Mouse (Mus musculus): ENCODE measurements around the gene Faim2. TPM values are rescaled to one million over a fixed set of nuclear protein-coding genes. Genes with fewer than 3 reads are reported as not detected.

The Faim2 gene
- total RNA-seq, 2 experiments from 2014 or later, result 0.11 TPM; not detected in 1

Other genes with a start within 250 kb of the Faim2 start
- 10 to 100 TPM; 20.2 to 20.7 TPM for gene Prpf40b, start 233.1 kb downstream of the Faim2 start, total RNA-seq (2021)
- not detected for gene Fam186b, start 232.3 kb downstream of the Faim2 start, total RNA-seq (2021)
- 10 to 100 TPM; 20.1 to 21.1 TPM for gene Fmnl3, start 157.7 kb downstream of the Faim2 start, total RNA-seq (2021)
- 100 to 1,000 TPM; 207 to 215 TPM for gene Tmbim6, start 135.3 kb downstream of the Faim2 start, total RNA-seq (2021)
- gene Nckap5l, start 70.4 kb downstream of the Faim2 start, total RNA-seq (2021), result 1 to 10 TPM; 6.4 to 7.6 TPM
- 1 to 10 TPM; 3.2 to 4.0 TPM for gene Bcdin3d, start 53.4 kb downstream of the Faim2 start, total RNA-seq (2021)
- not detected for gene Aqp2, start 50.9 kb upstream of the Faim2 start, total RNA-seq (2021)
- under 1 TPM in 1 of 2 experiments, not detected in 1; 0.22 TPM for gene Aqp5, start 62.6 kb upstream of the Faim2 start, total RNA-seq (2021)
- gene Aqp6, start 73.2 kb upstream of the Faim2 start, total RNA-seq (2021), result not detected
- gene Racgap1, start 123.5 kb upstream of the Faim2 start, total RNA-seq (2021), result 1 to 10 TPM; 2.8 to 3.0 TPM
- under 1 TPM; 0.48 to 0.55 TPM for gene Asic1, start 142.2 kb upstream of the Faim2 start, total RNA-seq (2021)
- gene Smarcd1, start 174.0 kb upstream of the Faim2 start, total RNA-seq (2021), result 10 to 100 TPM; 23.5 to 25.3 TPM
- 1 to 10 TPM; 2.8 to 4.2 TPM for gene Gm17349, start 177.3 kb upstream of the Faim2 start, total RNA-seq (2021)
- 10 to 100 TPM; 54.1 to 67.6 TPM for gene Gpd1, start 189.3 kb upstream of the Faim2 start, total RNA-seq (2021)
- 100 to 1,000 TPM; 227 to 229 TPM for gene Cox14, start 197.5 kb upstream of the Faim2 start, total RNA-seq (2021)
- gene Cers5, start 244.7 kb upstream of the Faim2 start, total RNA-seq (2021), result 10 to 100 TPM; 18.2 to 18.5 TPM

Measured in heart, postnatal 25 days (tissue).